Mouse (Mus musculus) stomach, embryonic 15.5 days (tissue): Measurements from ENCODE around the gene Tmem262. TPM values are rescaled to one million over a fixed set of nuclear protein-coding genes. Genes with fewer than 3 reads are reported as not detected.
A peak's percentile ranks its signal among the peaks of the same experiment; 100 is the strongest.
"Not testable (repeated sequence)": the region's sequence is repeated elsewhere in the genome, so short reads cannot be mapped to it uniquely, and the experiment has no call there.

Source experiments
- ATAC-seq: fragments of 200-750 bp; cut with Nextera tagmentation; 2 replicates; pipeline ENCODE4 v1.8.0; 2017; ENCODE audit warnings: low read depth, moderate number of reproducible peaks, moderate TSS enrichment; ENCODE audit not compliant: insufficient read depth, low FRiP score
- H3K27ac ChIP-seq: fragments of 300-500 bp; sonication (generic); 2 replicates; pipeline ENCODE4 v1.5.1; 2015; ENCODE audit warnings: mild to moderate bottlenecking, inconsistent platforms
- H3K27me3 ChIP-seq: fragments of 300-500 bp; sonication (generic); replicated peaks from 2 replicates; pipeline ENCODE4 v1.6.1; 2015; ENCODE audit warnings: inconsistent platforms
- H3K36me3 ChIP-seq: fragments of 300-500 bp; sonication (generic); 2 replicates; pipeline ENCODE4 v1.6.1; 2015; ENCODE audit warnings: inconsistent platforms
- H3K4me1 ChIP-seq: fragments of 300-500 bp; sonication (generic); 2 replicates; pipeline ENCODE4 v1.6.1; 2015; ENCODE audit warnings: inconsistent platforms
- H3K4me2 ChIP-seq: fragments of 300-500 bp; sonication (generic); 2 replicates; pipeline ENCODE4 v1.6.1; 2015; ENCODE audit warnings: mild to moderate bottlenecking, inconsistent platforms
- H3K4me3 ChIP-seq: fragments of 300-500 bp; sonication (generic); replicated peaks from 2 replicates; pipeline ENCODE4 v1.5.1; 2015; ENCODE audit warnings: inconsistent platforms
- H3K9ac ChIP-seq: fragments of 300-500 bp; sonication (generic); 2 replicates; pipeline ENCODE4 v1.6.1; 2015; ENCODE audit warnings: inconsistent platforms
- H3K9me3 ChIP-seq: fragments of 300-500 bp; sonication (generic); 2 replicates; pipeline ENCODE4 v1.6.1; 2016; ENCODE audit warnings: inconsistent platforms
- WGBS: fragments of 180-500 bp; shearing (Covaris S2); methylation state at CpG from one replicate; pipeline ENCODE4 v1.1.7; 2015; 5-methylcytosine and 5-hydroxymethylcytosine counted together
- polyA plus RNA-seq: library from polyadenylated mRNA; unstranded; fragments of >200 nt; fragmentation: Nextera tagmentation; extraction: Ambion mirVana; gene quantifications from 2 replicates; pipeline ENCODE4 v1.2.1, GENCODE M21; 2015

The Tmem262 gene
- not detected in 2 replicates for polyA plus RNA-seq

DNA sequence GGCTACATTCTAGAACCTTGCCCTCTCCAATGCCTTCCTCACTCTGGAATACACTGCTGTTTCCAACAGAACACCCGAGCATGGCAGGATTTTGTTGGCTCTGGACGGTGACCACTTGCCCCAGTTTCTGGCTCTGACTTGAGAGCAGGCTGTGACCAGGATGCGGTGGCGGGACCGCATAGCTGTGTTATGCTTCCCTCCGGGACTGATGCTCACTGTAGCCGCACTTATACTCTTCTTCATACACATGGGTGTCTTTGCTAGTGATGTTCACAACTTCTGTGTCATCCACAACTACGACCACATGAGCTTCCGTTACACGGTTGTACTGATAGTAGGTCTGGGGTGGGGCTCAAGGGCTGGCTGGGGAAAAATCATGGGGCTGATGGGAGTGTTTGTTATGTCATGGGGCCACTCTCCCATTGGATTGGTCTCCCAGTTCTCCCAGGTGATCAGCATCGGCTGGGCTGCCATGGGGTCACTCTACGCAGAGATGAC lies at the start of gene Tmem262:
Gene Tmem262 (plus strand): TSS at position 51 of the 498 bp plus-strand sequence.
- H3K4me2 ChIP-seq = no peak within 1 kb of the TSS
- H3K9ac ChIP-seq = no peak within 1 kb of the TSS
- H3K27me3 ChIP-seq = no peaks in the 10 kb centered on the region
- no peak within 1 kb of the TSS for H3K27ac ChIP-seq
- peaks cover 22% of the 10 kb centered on the region for H3K4me1 ChIP-seq
- 91% methylated on average over 12 of the region's 12 CpGs for WGBS
- ATAC-seq = no peak
- no peaks in the 10 kb centered on the region for H3K9me3 ChIP-seq
- H3K36me3 ChIP-seq = peaks cover 22% of the 10 kb centered on the region
- no peak within 1 kb of the TSS for H3K4me3 ChIP-seq

DNA sequence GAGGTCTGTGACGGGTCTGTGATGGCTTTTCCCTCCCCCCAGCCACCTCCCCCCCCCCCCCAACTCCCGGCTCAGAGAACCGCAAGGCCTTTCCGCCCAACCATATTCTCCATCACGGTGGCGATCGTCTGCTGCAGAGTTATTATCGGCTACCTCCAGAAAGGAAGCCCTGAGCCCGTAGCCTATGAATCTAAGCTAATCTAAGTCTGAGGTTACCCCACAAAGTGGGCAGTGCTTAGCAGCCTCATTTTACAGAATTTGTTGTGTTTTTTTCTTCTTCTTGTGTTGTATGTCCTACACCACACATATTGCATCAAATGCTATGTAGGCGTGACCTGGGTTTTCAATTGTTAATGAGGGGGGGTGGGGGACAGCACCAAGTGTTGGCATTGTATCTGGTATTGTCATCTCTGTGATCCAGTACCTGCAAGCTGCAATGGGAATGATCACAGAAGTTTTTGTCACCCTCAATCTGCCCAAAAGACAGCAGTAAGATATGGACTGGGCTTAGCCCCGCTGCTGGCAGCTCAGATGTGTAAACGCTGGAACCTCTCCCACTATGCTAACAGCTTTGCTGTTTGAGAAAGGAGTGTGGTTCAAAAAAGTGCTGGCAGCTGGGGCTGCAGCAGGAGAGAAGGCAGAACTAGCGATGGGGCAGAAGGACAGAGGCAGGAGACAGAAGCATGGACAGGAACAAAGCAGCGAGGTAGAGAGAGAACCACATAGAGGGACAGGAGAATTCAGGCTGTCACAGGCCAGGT lies 49.1 kb upstream of the Tmem262 start:
- no peaks in the 10 kb centered on the region for H3K36me3 ChIP-seq
- ATAC-seq = no peak
- 64% methylated on average over 14 of the region's 14 CpGs for WGBS

DNA sequence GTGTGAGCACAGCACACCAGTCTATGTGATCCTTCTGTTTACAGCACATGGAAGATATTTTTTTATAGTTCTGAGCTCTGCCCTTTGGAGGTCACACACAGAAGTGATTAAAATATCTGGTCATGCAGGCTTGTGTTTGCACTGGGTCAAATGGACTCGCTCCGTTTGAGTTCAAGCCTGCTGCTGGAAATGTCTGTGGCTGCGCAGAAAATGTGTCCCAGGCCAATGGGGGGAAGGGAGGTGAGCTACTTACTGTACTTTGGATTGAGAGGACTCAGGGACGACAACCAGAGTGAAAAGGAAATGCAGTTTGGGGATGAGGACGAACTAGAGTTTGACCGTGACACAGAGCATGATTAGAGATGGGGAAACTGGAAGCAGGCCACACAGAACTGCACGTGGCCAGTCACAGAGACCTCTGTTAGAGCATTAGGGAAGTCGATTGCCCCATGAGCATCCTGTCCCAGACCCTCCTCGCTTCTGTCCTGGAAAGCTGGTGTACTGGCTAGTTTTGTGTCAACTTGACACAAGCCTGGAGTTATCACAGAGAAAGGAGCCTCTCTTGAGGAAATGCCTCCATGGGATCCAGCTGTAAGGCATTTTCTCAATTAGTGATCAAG lies 43.8 kb upstream of the Tmem262 start:
- H3K27me3 ChIP-seq = no peaks in the 10 kb centered on the region
- H3K4me2 ChIP-seq = no peak overlapping the region
- H3K27ac ChIP-seq = no peak overlapping the region
- no peak for ATAC-seq
- no peaks in the 10 kb centered on the region for H3K4me1 ChIP-seq
- no peak overlapping the region for H3K9ac ChIP-seq
- no peaks in the 10 kb centered on the region for H3K9me3 ChIP-seq
- no peak overlapping the region for H3K4me3 ChIP-seq
- 66% methylated on average over 9 of the region's 9 CpGs for WGBS
- no peaks in the 10 kb centered on the region for H3K36me3 ChIP-seq

More for the DNA sequence above, 49.1 kb upstream of the Tmem262 start:
- no peak overlapping the region for H3K4me3 ChIP-seq
- H3K27me3 ChIP-seq = no peaks in the 10 kb centered on the region
- no peaks in the 10 kb centered on the region for H3K9me3 ChIP-seq
- no peak overlapping the region for H3K9ac ChIP-seq
- no peaks in the 10 kb centered on the region for H3K4me1 ChIP-seq
- H3K4me2 ChIP-seq = no peak overlapping the region
- H3K27ac ChIP-seq = no peak overlapping the region

DNA sequence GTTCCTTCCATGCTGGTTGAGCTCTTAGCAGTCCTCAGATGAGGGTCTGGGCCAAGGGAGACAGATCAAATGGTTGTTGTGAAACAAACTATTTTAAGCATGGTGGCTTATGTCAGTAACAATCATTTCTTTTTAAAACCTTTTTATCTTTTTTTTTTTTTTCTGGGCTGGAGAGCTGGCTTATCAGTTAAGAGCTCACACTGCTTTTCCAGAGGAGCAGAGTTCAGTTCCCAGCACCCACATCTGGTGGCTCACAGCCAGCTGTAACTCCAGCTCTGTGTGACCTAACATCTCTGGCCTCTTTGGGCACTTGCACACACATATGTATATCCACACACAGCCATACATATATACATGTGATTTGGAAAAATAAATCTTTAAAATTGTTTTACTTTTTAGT lies 42.1 kb upstream of the Tmem262 start:
- Histone ChIP-seq H3K9ac (no peak overlapping the region), H3K9me3 (no peaks in the 10 kb centered on the region)
- ATAC-seq = no peak

DNA sequence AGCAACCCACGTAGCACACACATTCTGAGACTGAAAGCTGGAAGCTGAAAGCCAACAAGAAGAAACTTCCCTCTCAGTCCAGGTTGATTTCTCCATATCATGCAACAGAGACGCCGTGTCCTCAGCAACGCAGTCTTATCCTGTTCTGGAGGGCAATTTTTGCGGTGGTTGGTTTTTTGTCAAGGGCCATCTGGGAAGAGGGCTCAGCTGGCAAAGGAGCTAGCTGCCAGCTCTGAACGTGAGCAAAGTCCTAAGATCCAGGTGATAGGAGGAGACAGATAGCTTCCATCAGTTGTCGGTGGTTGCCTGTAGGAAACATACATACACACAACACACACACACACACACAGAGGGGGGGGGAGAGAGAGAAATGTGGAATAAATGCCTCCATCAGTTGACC lies 41.5 kb upstream of the Tmem262 start:
- ATAC-seq = no peak
- Histone ChIP-seq H3K9me3 (no peaks in the 10 kb centered on the region), H3K36me3 (no peaks in the 10 kb centered on the region), H3K4me3 (no peak overlapping the region), H3K9ac (no peak overlapping the region), H3K27me3 (no peaks in the 10 kb centered on the region), H3K4me1 (no peaks in the 10 kb centered on the region), H3K4me2 (no peak overlapping the region), H3K27ac (no peak overlapping the region)
- WGBS = 76% methylated on average over 7 of the region's 7 CpGs

More for the DNA sequence above, 42.1 kb upstream of the Tmem262 start:
- Histone ChIP-seq H3K4me3 (no peak overlapping the region), H3K27me3 (no peaks in the 10 kb centered on the region), H3K4me1 (no peaks in the 10 kb centered on the region), H3K4me2 (no peak overlapping the region), H3K36me3 (no peaks in the 10 kb centered on the region), H3K27ac (no peak overlapping the region)

DNA sequence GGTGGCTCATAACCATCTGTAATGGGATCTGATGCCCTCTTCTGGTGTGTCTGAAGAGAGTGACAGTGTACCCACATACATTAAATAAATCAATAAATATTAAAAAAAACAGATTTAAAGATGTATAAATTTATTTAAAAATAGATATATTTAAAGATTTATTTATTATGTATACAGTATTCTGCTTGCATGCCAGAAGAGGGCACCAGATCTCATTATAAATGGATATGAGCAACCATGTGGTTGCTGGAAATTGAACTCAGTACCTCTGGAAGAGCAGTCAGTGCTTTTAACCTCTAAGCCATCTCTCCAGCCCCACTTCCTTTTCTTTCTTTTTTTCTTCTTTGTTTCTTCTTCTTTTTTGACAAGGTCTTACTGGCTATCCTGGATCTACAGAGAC lies 39.8 kb upstream of the Tmem262 start:
- no peaks in the 10 kb centered on the region for H3K9me3 ChIP-seq
- no peak overlapping the region for H3K27ac ChIP-seq
- H3K27me3 ChIP-seq = no peaks in the 10 kb centered on the region
- H3K4me1 ChIP-seq = no peaks in the 10 kb centered on the region
- H3K36me3 ChIP-seq = no peaks in the 10 kb centered on the region
- H3K4me3 ChIP-seq = no peak overlapping the region
- no peak overlapping the region for H3K9ac ChIP-seq
- H3K4me2 ChIP-seq = no peak overlapping the region
- ATAC-seq = no peak

DNA sequence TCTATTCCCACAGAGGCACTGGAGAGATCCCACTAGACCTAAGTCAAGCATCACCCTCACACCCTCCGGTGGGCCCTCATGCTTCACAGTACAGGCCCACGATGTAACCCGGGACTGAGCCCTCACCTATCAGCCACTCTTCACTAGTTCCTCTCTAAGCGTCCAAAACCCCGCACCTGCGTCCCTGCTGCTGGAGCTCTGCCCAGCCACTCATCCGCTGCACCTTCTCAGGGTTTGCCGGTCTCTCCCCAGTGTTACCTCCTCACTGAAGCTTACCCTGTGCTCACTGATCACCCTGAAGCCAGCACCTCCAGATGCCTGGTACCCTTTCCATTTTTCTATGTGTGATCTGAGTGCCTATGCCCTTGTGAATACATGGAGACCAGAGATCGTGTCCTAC lies 37.5 kb upstream of the Tmem262 start:
- no peaks in the 10 kb centered on the region for H3K27me3 ChIP-seq
- no peak overlapping the region for H3K9ac ChIP-seq
- H3K9me3 ChIP-seq = no peaks in the 10 kb centered on the region
- ATAC-seq = no peak
- 79% methylated on average over 9 of the region's 9 CpGs for WGBS
- H3K36me3 ChIP-seq = no peaks in the 10 kb centered on the region
- no peak overlapping the region for H3K4me2 ChIP-seq
- no peaks in the 10 kb centered on the region for H3K4me1 ChIP-seq
- H3K27ac ChIP-seq = no peak overlapping the region
- no peak overlapping the region for H3K4me3 ChIP-seq

DNA sequence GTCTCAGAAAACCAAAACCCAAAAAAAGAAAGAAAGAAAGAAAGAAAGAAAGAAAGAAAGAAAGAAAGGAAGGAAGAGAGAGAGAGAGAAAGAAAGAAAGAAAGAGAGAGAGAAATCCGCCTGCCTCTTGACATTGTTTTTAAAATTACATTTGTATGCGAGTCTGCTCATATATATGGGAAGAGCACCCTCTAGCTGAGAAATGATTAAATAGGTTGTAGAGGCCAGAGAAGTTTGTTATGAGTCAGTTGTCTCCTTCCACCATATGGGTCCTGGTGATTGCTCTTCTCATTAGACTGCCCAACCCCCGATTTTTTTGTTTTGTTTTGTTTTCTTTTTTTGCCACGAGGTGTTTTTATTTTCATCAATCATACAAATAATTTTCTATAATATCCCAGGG lies 35.7 kb upstream of the Tmem262 start:
- 45% methylated on average over 4 of the region's 4 CpGs for WGBS
- not testable (repeated sequence) for H3K27ac ChIP-seq, H3K4me3 ChIP-seq

DNA sequence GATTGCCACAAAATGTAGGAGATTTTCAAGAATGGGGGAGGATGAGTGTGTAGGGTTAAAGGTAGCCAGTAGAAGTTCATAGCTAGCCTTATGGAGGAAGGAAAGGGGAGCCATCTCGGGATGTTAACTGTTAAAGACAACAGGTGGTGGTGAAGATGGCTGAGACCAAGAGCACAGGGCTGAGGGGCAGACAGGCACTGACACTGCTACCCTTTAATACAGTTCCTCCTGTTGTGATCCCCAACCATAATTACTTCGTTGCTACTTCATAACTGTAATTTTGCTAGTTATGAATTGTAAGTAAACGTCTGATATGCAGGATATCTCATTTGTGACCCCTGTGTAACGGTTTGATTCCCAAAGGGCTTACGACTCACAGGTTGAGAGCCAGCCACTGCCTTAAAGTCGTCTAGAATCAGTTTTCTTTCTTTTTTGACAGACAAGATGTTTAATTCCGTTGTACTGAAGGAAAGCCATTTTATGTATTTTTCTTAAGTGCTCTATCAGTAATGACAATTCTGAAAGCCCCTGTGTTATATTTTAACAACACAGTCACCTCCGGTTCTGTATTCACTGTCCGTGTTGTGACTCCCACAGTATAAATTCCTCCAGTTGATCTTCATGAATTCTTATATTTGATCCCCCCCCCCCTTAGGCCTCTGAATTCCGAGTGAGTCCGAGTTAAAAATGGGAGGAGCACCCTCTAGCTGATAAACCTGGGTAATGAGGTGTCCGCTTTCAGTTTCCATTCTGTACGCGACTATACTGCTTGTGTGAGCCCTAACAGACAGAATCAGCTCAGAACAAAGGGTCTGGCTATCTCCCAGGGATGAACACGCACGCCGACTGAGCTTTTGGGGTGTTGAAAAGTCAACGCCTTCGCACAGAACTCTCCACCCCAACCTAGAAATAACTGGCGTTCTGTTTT lies 34.2 kb upstream of the Tmem262 start:
- Histone ChIP-seq H3K27me3 (no peaks in the 10 kb centered on the region), H3K36me3 (peaks cover 23% of the 10 kb centered on the region), H3K9ac (peak overlapping the region; percentile 40; the same call in 1 of the 2 replicates), H3K4me2 (peak overlapping the region; percentile 54), H3K9me3 (no peaks in the 10 kb centered on the region), H3K4me3 (peak overlapping the region; percentile 93), H3K4me1 (peaks cover 13% of the 10 kb centered on the region), H3K27ac (peak overlapping the region; percentile 99)
- peak; percentile 61; the same call in 1 of the 2 replicates for ATAC-seq
- WGBS = 12% methylated on average over 20 of the region's 20 CpGs

More for the DNA sequence above, 35.7 kb upstream of the Tmem262 start:
- not testable (repeated sequence) for ATAC-seq, H3K9me3 ChIP-seq, H3K36me3 ChIP-seq, H3K4me2 ChIP-seq, H3K27me3 ChIP-seq, H3K9ac ChIP-seq
- peaks cover 13% of the 10 kb centered on the region for H3K4me1 ChIP-seq

DNA sequence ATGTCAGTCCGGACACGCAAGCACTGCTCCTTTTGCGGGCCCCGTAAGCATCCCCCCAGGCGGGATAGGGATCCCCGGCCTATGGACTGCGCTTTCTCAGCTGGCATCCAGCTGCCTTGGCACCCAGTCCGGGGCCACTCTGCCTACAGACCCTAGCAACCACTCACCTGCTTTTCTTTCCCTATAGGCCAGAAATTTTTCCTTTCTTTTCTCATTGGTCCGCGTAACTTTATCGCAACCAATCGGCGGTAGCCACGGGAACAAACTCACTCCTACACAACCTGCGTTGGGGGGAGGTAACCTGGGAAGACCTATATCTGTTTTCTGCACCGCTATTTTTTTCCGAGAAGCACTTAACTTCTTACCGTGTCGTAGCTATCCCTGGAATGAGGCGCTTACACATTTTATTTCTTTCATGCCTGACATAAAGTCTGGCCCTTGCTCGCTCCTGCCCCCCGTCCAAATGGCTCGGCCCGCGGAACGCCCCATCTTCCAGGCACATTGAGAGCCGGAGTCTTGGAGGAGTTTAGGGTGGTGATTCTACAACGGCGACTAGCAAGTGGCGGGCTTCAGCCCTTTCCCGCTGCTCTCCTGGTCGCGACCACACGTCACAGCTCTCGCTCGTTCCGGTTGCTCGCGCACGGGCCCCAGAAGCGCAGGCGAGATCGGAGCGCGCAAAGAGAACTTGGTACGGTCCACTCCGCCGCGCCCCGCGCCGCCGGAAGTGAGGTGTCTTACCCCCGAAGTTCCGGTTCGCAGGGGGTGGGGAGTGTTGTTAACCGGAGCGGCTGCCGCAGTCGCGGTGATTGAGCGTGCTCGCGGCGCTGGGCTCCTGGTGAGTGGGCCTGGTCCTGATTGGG lies 33.3 kb upstream of the Tmem262 start, which contains the start of gene Syvn1:
Gene Syvn1 (plus strand): TSS at position 283 of the 860 bp plus-strand sequence.
- Histone ChIP-seq H3K27me3 (no peaks in the 10 kb centered on the region), H3K36me3 (peaks cover 32% of the 10 kb centered on the region), H3K4me3 (peak within 1 kb of the TSS; percentile 93), H3K9ac (peak within 1 kb of the TSS; percentile 70), H3K4me1 (peaks cover 13% of the 10 kb centered on the region), H3K9me3 (no peaks in the 10 kb centered on the region), H3K4me2 (peak within 1 kb of the TSS; percentile 89), H3K27ac (peak within 1 kb of the TSS; percentile 99)
- peak; percentile 93 for ATAC-seq
- WGBS = under 1% methylated on average over 65 of the region's 65 CpGs
